Mouse (Mus musculus): ENCODE data around the gene Nebl. TPM values are rescaled to one million over a fixed set of nuclear protein-coding genes. Genes with fewer than 3 reads are reported as not detected.

The Nebl gene
- polyA plus RNA-seq, 1 experiment = 1.7 TPM

DNA sequence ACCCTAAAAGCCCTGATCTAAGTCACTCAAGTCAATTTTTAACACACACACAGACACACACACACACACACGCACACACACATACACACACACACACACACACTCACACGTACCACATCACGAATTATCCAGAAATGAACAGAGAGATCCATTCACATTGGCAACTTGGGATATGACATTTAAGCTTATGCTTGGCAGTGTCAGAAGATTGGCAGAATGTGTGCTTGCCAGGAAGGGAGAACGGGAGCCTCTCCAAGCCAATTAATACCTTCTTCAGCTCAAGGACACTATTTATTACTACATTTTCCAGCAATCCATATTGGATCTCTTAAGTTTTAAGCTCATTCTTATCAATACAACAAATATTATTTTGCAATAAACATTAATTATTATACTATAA lies 303.1 kb downstream of the Nebl start:
- H3K4me1 ChIP-seq (ENCODE audit: control insufficient read depth, insufficient read depth, low read length) = no peaks in the 10 kb centered on the region
- H3K27me3 ChIP-seq (ENCODE audit: control insufficient read depth, insufficient read depth, low read length) = no peaks in the 10 kb centered on the region
- no peak overlapping the region for H3K4me3 ChIP-seq (ENCODE audit: control insufficient read depth, low read depth, low read length)
- TF ChIP-seq POLR2A (IDR thresholded peaks at IDR 0.05; ENCODE audit: control insufficient read depth, low read depth, low read length) = no peak
- TF ChIP-seq CTCF (IDR thresholded peaks at IDR 0.05; ENCODE audit: control insufficient read depth, insufficient read depth, insufficient replicate concordance, low read depth, low read length) = no peak
- H3K36me3 ChIP-seq (ENCODE audit: control insufficient read depth, insufficient read depth, low read length) = no peaks in the 10 kb centered on the region
- no peak overlapping the region for H3K27ac ChIP-seq (ENCODE audit: control insufficient read depth, insufficient read depth, low read depth, low read length)

DNA sequence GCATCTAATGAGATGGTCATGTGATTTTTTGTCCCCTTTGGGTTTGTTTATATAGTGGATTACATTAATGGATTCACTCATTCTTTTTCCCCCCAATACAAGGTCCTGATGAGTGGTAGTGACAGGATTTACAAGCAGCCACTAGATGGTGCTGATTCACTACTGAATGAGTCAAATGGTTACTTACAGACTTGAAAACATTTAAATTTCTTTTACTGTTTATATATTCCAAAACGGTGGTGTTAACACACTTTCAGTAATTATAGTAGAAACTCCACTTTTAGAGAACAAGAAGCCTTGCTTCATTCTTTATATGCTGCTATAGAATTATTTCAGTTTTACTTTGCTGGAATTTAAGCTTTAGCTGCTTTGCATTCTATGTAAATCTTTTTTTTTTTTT lies 308.3 kb downstream of the Nebl start:
- Histone ChIP-seq H3K4me1 (ENCODE audit: control insufficient read depth, insufficient read depth, low read length) (no peaks in the 10 kb centered on the region), H3K27ac (ENCODE audit: control insufficient read depth, insufficient read depth, low read depth, low read length) (no peak overlapping the region), H3K36me3 (ENCODE audit: control insufficient read depth, insufficient read depth, low read length) (no peaks in the 10 kb centered on the region), H3K4me3 (ENCODE audit: control insufficient read depth, low read depth, low read length) (no peak overlapping the region), H3K27me3 (ENCODE audit: control insufficient read depth, insufficient read depth, low read length) (no peaks in the 10 kb centered on the region)
- TF ChIP-seq CTCF (IDR thresholded peaks at IDR 0.05; ENCODE audit: control insufficient read depth, insufficient read depth, insufficient replicate concordance, low read depth, low read length) = no peak
- no peak for TF ChIP-seq POLR2A (IDR thresholded peaks at IDR 0.05; ENCODE audit: control insufficient read depth, low read depth, low read length)

DNA sequence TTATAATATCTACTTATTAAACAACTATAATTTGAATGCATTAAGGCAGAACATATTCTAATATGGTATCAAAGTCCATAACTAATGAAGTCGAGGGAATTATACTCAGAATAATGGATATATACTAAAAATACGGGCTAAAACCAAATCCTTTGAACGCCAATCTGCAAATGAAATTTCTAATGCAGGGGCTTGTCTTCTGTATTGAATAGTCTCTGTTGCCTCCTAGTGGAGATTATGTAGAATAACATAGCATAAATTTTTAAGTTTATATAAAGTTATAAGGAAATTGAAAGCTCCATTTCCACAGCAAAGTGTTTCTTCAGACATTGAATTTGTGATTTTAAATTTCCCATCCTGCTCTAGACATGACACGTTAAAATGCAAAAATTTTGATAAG lies 315.9 kb downstream of the Nebl start:
- Histone ChIP-seq H3K27me3 (ENCODE audit: control insufficient read depth, insufficient read depth, low read length) (no peaks in the 10 kb centered on the region), H3K4me3 (ENCODE audit: control insufficient read depth, low read depth, low read length) (no peak overlapping the region), H3K27ac (ENCODE audit: control insufficient read depth, insufficient read depth, low read depth, low read length) (no peak overlapping the region), H3K4me1 (ENCODE audit: control insufficient read depth, insufficient read depth, low read length) (no peaks in the 10 kb centered on the region), H3K36me3 (ENCODE audit: control insufficient read depth, insufficient read depth, low read length) (no peaks in the 10 kb centered on the region)
- TF ChIP-seq POLR2A (IDR thresholded peaks at IDR 0.05; ENCODE audit: control insufficient read depth, low read depth, low read length) = no peak
- no peak for TF ChIP-seq CTCF (IDR thresholded peaks at IDR 0.05; ENCODE audit: control insufficient read depth, insufficient read depth, insufficient replicate concordance, low read depth, low read length)

DNA sequence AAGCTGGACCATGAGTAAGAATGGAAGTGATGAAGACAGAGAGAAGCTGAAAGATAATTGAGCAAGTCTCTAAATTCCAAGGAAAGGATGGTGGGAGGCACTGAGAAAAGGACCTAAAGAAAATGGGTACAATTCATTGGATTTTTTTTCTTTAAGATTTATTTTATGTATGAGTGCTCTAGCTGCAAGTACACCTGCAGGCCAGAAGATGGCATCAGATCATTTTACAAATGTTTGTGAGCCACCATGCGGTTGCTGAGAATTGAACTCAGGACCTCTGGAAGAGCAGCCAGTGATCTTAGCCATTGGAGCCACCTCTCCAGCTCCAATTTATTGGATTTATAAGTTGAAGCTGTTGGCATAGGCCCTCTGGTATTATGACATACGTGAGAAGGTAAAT lies 316.9 kb downstream of the Nebl start:
- no peak overlapping the region for H3K4me3 ChIP-seq (ENCODE audit: control insufficient read depth, low read depth, low read length)
- H3K27me3 ChIP-seq (ENCODE audit: control insufficient read depth, insufficient read depth, low read length) = no peaks in the 10 kb centered on the region
- H3K4me1 ChIP-seq (ENCODE audit: control insufficient read depth, insufficient read depth, low read length) = no peaks in the 10 kb centered on the region
- no peak for TF ChIP-seq CTCF (IDR thresholded peaks at IDR 0.05; ENCODE audit: control insufficient read depth, insufficient read depth, insufficient replicate concordance, low read depth, low read length)
- no peak for TF ChIP-seq POLR2A (IDR thresholded peaks at IDR 0.05; ENCODE audit: control insufficient read depth, low read depth, low read length)
- no peaks in the 10 kb centered on the region for H3K36me3 ChIP-seq (ENCODE audit: control insufficient read depth, insufficient read depth, low read length)
- H3K27ac ChIP-seq (ENCODE audit: control insufficient read depth, insufficient read depth, low read depth, low read length) = no peak overlapping the region

DNA sequence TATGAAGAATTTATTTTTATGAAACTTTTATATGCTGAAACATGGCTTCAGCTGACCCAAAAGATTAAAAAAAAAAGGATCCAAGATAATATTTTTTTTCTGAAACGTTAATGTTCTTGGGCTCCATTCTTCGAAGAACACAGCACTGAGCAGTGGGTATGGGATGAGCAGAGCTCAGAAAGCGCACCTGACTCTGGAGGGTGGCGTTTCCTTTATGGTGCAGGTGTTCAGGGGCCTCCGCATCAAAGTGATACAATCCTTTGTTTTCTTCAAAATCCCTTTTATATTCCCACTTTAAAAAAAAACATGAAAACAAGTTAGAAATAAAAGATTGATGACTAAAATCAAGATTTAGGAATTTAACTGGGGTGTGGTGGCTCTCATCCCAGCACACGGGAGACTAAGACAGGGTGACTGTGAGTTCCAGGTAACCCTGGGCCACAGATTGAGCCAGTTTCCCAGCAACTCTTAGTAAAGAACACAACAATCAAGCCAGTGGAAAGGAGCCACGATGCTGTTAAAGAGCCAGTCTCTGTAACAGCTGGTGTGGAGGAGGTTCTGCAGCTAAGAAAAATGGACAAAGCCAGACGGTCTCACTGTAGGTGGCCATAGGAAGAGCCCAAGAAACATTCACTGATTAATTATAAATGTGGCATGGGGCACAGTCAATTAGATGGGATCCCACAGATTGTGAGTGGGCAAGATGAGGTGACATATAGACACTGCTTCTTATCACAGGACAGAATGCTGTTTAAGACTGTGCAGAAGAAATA lies 317.6 kb downstream of the Nebl start:
- Histone ChIP-seq H3K27me3 (ENCODE audit: control insufficient read depth, insufficient read depth, low read length) (no peaks in the 10 kb centered on the region), H3K4me1 (ENCODE audit: control insufficient read depth, insufficient read depth, low read length) (no peaks in the 10 kb centered on the region), H3K4me3 (ENCODE audit: control insufficient read depth, low read depth, low read length) (no peak overlapping the region), H3K27ac (ENCODE audit: control insufficient read depth, insufficient read depth, low read depth, low read length) (no peak overlapping the region), H3K36me3 (ENCODE audit: control insufficient read depth, insufficient read depth, low read length) (no peaks in the 10 kb centered on the region)
- TF ChIP-seq POLR2A (IDR thresholded peaks at IDR 0.05; ENCODE audit: control insufficient read depth, low read depth, low read length) = no peak

DNA sequence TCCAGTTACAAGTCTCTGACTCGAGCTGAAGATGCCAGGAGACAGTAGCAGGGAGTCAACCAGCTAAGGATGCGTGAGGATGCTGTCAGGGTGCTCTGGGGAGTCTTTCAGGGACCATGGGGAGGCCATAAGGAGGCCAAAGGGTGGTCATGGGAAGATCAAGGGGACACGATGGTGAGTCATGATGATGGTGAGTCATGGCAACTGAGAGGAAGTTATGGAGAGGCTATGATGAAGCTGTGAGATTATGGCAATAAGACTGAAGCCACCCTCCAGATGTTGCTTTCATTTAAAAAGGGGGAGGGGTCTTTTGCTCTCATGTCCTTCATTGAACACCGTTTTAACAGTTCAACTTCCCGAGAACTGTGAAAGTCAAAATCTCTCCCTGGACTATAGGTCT lies 322.0 kb downstream of the Nebl start:
- H3K4me3 ChIP-seq (ENCODE audit: control insufficient read depth, low read depth, low read length) = no peak overlapping the region

DNA sequence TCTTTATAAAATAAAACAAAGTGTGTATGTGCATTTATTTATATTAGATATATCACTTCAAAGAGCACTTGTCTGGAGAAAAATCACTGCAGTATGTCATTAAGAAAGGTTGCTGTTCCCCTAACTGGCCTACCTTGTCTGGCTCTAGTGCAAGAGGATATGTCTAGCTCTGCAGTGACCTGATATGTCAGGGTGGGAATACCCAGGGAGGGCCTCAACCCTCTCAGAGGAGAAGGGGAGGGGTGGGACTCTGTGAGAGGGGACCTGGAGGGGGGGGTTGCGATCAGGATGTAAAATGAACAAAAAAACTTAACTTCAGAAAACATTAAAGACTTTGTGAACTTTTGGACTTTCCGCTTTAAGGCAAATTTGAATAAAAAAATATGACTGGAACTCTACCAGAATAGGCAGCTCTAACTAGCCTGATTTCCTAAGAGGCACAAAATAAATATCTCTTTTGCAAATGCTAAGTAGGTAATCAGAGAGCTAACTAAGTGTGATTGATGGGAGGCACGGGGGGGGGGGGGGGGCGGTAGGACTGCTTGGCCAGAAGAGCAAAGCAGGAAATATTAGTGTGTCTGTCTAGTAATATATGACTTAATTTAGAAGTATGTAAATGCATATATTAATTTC lies 325.2 kb downstream of the Nebl start:
- Histone ChIP-seq H3K27me3 (ENCODE audit: control insufficient read depth, insufficient read depth, low read length) (no peaks in the 10 kb centered on the region), H3K27ac (ENCODE audit: control insufficient read depth, insufficient read depth, low read depth, low read length) (no peak overlapping the region), H3K36me3 (ENCODE audit: control insufficient read depth, insufficient read depth, low read length) (no peaks in the 10 kb centered on the region), H3K4me1 (ENCODE audit: control insufficient read depth, insufficient read depth, low read length) (no peaks in the 10 kb centered on the region), H3K4me3 (ENCODE audit: control insufficient read depth, low read depth, low read length) (no peak overlapping the region)
- TF ChIP-seq CTCF (IDR thresholded peaks at IDR 0.05; ENCODE audit: control insufficient read depth, insufficient read depth, insufficient replicate concordance, low read depth, low read length) = no peak
- no peak for TF ChIP-seq POLR2A (IDR thresholded peaks at IDR 0.05; ENCODE audit: control insufficient read depth, low read depth, low read length)

More for the DNA sequence above, 322.0 kb downstream of the Nebl start:
- Histone ChIP-seq H3K27me3 (ENCODE audit: control insufficient read depth, insufficient read depth, low read length) (no peaks in the 10 kb centered on the region), H3K4me1 (ENCODE audit: control insufficient read depth, insufficient read depth, low read length) (no peaks in the 10 kb centered on the region), H3K27ac (ENCODE audit: control insufficient read depth, insufficient read depth, low read depth, low read length) (no peak overlapping the region), H3K36me3 (ENCODE audit: control insufficient read depth, insufficient read depth, low read length) (no peaks in the 10 kb centered on the region)
- no peak for TF ChIP-seq CTCF (IDR thresholded peaks at IDR 0.05; ENCODE audit: control insufficient read depth, insufficient read depth, insufficient replicate concordance, low read depth, low read length)
- TF ChIP-seq POLR2A (IDR thresholded peaks at IDR 0.05; ENCODE audit: control insufficient read depth, low read depth, low read length) = no peak
